Mouse (Mus musculus): Measurements from ENCODE around the gene Scap. TPM values are rescaled to one million over a fixed set of nuclear protein-coding genes. Genes with fewer than 3 reads are reported as not detected.
A peak's percentile ranks its signal among the peaks of the same experiment; 100 is the strongest.

Scap gene
- polyA plus RNA-seq, 1 experiment from 2014 or later, result 24.5 TPM

DNA sequence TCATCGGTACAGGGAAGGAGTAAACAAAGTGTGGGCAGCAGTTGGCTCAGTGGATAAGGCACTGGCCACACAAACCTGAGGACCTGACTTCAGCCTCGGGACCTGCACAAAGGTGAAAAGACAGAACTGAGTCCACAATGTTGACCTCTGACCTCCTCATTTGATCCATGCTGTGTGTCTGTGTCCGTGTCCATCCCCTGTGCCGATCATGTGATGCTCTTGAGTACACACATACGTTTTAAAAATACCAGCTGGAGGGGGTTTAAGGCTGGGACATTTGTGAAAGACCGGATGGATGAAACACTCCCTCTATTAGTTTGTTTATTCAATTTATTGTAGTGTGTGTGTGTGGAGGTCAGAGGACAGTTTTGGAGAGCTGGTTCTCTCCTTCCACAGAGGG, 10.7 kb downstream of the Scap start:
- Histone ChIP-seq H3K9ac (ENCODE audit: low read length) (no peak overlapping the region), H3K4me2 (ENCODE audit: low read length) (no peak overlapping the region), H3K27me3 (replicated peaks; ENCODE audit: control insufficient read depth, insufficient read depth, low read length) (no peaks in the 10 kb centered on the region), H3K4me1 (ENCODE audit: control insufficient read depth, insufficient read depth, low read length) (no peaks in the 10 kb centered on the region), H3K36me3 (ENCODE audit: control insufficient read depth, insufficient read depth, low read length) (no peaks in the 10 kb centered on the region), H3K9me3 (replicated peaks; ENCODE audit: control insufficient read depth, low read length) (no peaks in the 10 kb centered on the region), H3K4me3 (ENCODE audit: low read depth, low read length) (no peak overlapping the region), H3K27ac (ENCODE audit: low read depth, low read length) (no peak overlapping the region)
- 76% methylated on average over 6 of the region's 6 CpGs for WGBS
- ATAC-seq (no peak), DNase-seq (ENCODE audit: low spot score) (no peak)

DNA sequence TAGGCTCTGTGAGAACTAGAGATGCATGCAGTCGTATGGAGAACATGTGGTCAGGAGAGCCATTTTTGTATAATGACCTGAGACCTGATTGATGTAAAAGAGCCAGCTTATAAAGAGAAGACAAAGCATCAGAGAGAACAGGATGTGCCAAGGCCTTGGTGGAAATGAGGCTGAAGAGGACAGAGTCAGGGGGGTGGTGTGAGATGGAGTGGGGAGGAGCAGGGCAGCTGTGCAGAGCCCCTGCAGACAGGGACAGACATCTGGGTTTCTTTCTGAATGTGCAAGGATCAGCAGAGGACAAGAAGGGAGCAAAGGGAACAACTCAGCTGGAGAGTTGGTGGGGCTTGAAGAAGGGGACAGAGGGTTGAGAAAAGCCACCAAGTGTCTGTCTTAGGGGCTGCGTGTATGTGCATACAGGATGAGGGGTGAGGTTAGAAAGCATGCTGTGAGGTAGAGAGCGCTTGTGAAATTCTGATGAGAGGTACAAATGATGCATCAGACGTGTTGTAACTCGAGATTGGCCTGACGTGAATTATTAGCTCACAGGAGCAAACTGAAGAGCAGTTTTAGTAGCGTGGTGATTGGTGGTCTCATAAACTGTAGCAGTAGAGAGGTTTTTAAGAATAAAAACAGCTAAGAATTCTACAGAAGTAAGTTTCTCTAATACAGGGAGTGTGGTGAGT, 12.1 kb downstream of the Scap start:
- Histone ChIP-seq H3K4me2 (ENCODE audit: low read length) (no peak overlapping the region), H3K4me1 (ENCODE audit: control insufficient read depth, insufficient read depth, low read length) (no peaks in the 10 kb centered on the region), H3K4me3 (ENCODE audit: low read depth, low read length) (no peak overlapping the region), H3K27me3 (replicated peaks; ENCODE audit: control insufficient read depth, insufficient read depth, low read length) (no peaks in the 10 kb centered on the region), H3K27ac (ENCODE audit: low read depth, low read length) (no peak overlapping the region), H3K36me3 (ENCODE audit: control insufficient read depth, insufficient read depth, low read length) (no peaks in the 10 kb centered on the region), H3K9ac (ENCODE audit: low read length) (no peak overlapping the region), H3K9me3 (replicated peaks; ENCODE audit: control insufficient read depth, low read length) (no peaks in the 10 kb centered on the region)
- WGBS, result 82% methylated on average over 7 of the region's 7 CpGs
- DNase-seq (ENCODE audit: low spot score) (no peak), ATAC-seq (no peak)

DNA sequence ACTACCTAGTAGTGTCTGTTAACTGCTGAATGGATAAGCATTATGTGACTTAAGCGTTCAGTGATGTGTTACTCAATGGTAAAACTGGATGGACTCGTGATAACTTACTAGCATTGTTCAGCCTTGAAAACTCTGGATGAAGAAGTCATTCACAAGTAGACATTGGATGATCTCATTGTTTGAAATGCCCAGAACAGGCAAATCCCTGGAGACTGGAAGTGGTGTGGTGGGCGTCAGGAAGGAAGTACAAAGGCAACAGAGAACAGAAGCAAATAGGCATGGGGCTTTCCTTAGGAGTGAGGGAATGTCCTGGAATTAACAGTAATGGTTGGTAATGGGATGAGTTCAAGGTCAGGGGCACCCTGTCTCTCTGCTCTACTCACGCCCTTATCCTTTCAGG, 15.8 kb downstream of the Scap start:
- H3K27me3 ChIP-seq (replicated peaks; ENCODE audit: control insufficient read depth, insufficient read depth, low read length), result no peaks in the 10 kb centered on the region
- H3K9me3 ChIP-seq (replicated peaks; ENCODE audit: control insufficient read depth, low read length), result no peaks in the 10 kb centered on the region
- H3K4me2 ChIP-seq (ENCODE audit: low read length), result no peak overlapping the region
- peaks cover 5% of the 10 kb centered on the region; the same call in 1 of the 2 replicates for H3K36me3 ChIP-seq (ENCODE audit: control insufficient read depth, insufficient read depth, low read length)
- H3K4me3 ChIP-seq (ENCODE audit: low read depth, low read length), result no peak overlapping the region
- 71% methylated on average over 4 of the region's 4 CpGs for WGBS
- H3K4me1 ChIP-seq (ENCODE audit: control insufficient read depth, insufficient read depth, low read length), result no peaks in the 10 kb centered on the region
- H3K27ac ChIP-seq (ENCODE audit: low read depth, low read length), result no peak overlapping the region
- no peak for DNase-seq (ENCODE audit: low spot score)
- ATAC-seq, result no peak
- H3K9ac ChIP-seq (ENCODE audit: low read length), result no peak overlapping the region

DNA sequence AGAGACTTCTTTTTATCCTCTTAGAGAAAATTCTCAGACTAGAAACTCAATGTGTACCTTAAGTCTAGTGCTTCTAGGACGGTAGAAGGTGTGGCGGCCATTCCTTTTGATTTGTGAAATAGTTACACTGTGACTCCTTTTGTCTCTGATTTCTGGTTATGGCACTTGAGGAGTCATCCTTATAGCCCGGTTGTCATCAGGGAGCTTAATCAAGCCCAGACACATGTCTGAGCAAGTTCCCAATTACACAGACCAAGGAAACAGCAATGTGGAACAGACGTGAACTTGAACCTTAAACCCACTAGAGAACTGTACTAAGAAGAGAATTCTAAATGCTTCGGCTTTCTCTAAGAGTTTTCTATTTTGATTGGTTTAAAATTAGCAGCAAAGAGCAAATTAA, 17.1 kb downstream of the Scap start:
- WGBS, result 91% methylated on average over 5 of the region's 5 CpGs
- Histone ChIP-seq H3K27ac (ENCODE audit: low read depth, low read length) (no peak overlapping the region), H3K4me2 (ENCODE audit: low read length) (no peak overlapping the region), H3K4me1 (ENCODE audit: control insufficient read depth, insufficient read depth, low read length) (no peaks in the 10 kb centered on the region), H3K36me3 (ENCODE audit: control insufficient read depth, insufficient read depth, low read length) (peaks cover 11% of the 10 kb centered on the region), H3K9me3 (replicated peaks; ENCODE audit: control insufficient read depth, low read length) (no peaks in the 10 kb centered on the region), H3K27me3 (replicated peaks; ENCODE audit: control insufficient read depth, insufficient read depth, low read length) (no peaks in the 10 kb centered on the region), H3K4me3 (ENCODE audit: low read depth, low read length) (no peak overlapping the region), H3K9ac (ENCODE audit: low read length) (no peak overlapping the region)
- DNase-seq (ENCODE audit: low spot score) (no peak), ATAC-seq (no peak)

DNA sequence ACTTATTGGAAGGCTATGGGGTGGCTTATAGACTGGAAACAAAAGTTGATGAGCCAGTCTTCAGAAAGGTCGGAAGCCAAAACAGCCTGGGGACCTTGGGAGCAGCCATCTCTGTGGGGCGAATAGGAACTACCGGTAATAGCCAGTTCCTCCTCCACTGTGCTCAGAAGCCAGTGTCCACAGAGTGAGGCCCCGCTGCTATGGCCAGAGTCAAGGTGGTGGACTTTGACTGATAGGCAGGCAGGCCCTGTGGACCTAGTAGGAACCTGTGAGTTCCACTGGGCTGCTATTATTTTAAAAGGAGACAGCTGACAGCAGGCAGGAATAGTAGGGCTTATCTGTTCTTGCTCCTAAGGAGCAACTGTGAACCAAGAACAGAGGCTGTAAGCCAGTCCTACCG, 17.5 kb downstream of the Scap start:
- no peak overlapping the region for H3K27ac ChIP-seq (ENCODE audit: low read depth, low read length)
- H3K36me3 ChIP-seq (ENCODE audit: control insufficient read depth, insufficient read depth, low read length), result peaks cover 15% of the 10 kb centered on the region
- no peaks in the 10 kb centered on the region for H3K4me1 ChIP-seq (ENCODE audit: control insufficient read depth, insufficient read depth, low read length)
- no peaks in the 10 kb centered on the region for H3K27me3 ChIP-seq (replicated peaks; ENCODE audit: control insufficient read depth, insufficient read depth, low read length)
- no peak overlapping the region for H3K4me3 ChIP-seq (ENCODE audit: low read depth, low read length)
- H3K4me2 ChIP-seq (ENCODE audit: low read length), result no peak overlapping the region
- H3K9ac ChIP-seq (ENCODE audit: low read length), result no peak overlapping the region
- DNase-seq (ENCODE audit: low spot score), result no peak
- WGBS, result 92% methylated on average over 5 of the region's 5 CpGs
- no peak for ATAC-seq
- no peaks in the 10 kb centered on the region for H3K9me3 ChIP-seq (replicated peaks; ENCODE audit: control insufficient read depth, low read length)

DNA sequence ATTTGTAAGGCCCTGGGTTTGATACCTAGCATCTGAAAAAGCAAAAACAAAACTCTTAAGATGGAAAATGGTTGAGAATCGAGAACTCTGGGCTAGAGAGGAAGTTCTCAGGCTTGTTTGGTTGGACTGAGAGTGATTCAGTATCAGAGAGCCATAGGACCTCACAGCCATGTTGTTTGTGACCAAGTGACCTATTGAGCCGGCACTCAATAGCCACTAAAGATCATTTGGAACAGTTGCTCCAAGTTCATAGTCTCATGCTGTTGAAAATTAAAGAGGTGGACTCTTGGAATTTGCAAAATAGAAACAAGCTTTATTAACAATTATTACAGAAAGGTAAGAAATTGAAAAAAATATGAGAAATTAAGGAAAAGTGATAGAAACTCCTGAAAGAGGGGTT, 18.3 kb downstream of the Scap start:
- ATAC-seq, result no peak
- 96% methylated on average over 2 of the region's 2 CpGs for WGBS

DNA sequence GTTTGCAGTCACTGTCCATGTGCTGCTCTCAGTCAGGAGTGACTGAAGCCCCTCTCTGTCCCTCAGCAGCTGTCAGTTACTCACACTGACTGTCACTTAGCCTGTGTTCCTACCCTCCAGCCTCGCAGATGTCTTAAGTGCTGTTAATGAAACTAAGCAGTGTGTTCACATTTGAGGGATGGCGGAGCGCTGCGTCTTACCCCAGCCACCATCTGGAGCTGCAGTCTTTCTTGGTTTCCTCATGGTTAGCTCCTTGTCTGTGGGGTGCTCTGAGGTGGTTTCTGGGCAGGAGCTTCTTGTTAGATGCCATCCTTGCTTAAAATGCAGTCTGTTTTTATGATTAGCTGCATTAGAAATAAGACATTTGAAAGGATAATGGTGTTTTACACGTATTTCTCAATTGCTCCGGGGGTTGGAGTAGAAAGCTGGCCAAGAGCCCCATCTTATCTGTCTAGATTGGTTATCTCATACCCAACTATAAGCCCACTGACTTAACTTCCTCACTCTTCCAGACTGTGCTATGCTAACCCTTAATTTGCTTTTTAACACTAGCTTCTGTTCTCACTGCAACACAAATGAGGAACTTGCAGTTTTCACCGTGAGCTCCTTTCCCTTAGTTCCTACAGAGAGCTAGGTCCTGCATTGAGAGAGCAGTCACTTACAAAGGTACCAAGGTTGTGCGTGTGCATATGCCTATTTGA, 19.0 kb downstream of the Scap start:
- Histone ChIP-seq H3K27ac (ENCODE audit: low read depth, low read length) (no peak overlapping the region), H3K4me1 (ENCODE audit: control insufficient read depth, insufficient read depth, low read length) (no peaks in the 10 kb centered on the region), H3K4me3 (ENCODE audit: low read depth, low read length) (no peak overlapping the region), H3K27me3 (replicated peaks; ENCODE audit: control insufficient read depth, insufficient read depth, low read length) (no peaks in the 10 kb centered on the region), H3K4me2 (ENCODE audit: low read length) (no peak overlapping the region), H3K9ac (ENCODE audit: low read length) (no peak overlapping the region), H3K36me3 (ENCODE audit: control insufficient read depth, insufficient read depth, low read length) (peaks cover 23% of the 10 kb centered on the region), H3K9me3 (replicated peaks; ENCODE audit: control insufficient read depth, low read length) (no peaks in the 10 kb centered on the region)
- 86% methylated on average over 8 of the region's 8 CpGs for WGBS
- DNase-seq (ENCODE audit: low spot score) (peak; percentile 2), ATAC-seq (no peak)

More for the DNA sequence above, 18.3 kb downstream of the Scap start:
- H3K4me3 ChIP-seq (ENCODE audit: low read depth, low read length), result no peak overlapping the region
- no peaks in the 10 kb centered on the region for H3K27me3 ChIP-seq (replicated peaks; ENCODE audit: control insufficient read depth, insufficient read depth, low read length)
- no peaks in the 10 kb centered on the region for H3K9me3 ChIP-seq (replicated peaks; ENCODE audit: control insufficient read depth, low read length)
- DNase-seq (ENCODE audit: low spot score), result no peak
- H3K9ac ChIP-seq (ENCODE audit: low read length), result no peak overlapping the region
- H3K27ac ChIP-seq (ENCODE audit: low read depth, low read length), result no peak overlapping the region
- H3K4me1 ChIP-seq (ENCODE audit: control insufficient read depth, insufficient read depth, low read length), result no peaks in the 10 kb centered on the region
- no peak overlapping the region for H3K4me2 ChIP-seq (ENCODE audit: low read length)
- peaks cover 21% of the 10 kb centered on the region for H3K36me3 ChIP-seq (ENCODE audit: control insufficient read depth, insufficient read depth, low read length)

DNA sequence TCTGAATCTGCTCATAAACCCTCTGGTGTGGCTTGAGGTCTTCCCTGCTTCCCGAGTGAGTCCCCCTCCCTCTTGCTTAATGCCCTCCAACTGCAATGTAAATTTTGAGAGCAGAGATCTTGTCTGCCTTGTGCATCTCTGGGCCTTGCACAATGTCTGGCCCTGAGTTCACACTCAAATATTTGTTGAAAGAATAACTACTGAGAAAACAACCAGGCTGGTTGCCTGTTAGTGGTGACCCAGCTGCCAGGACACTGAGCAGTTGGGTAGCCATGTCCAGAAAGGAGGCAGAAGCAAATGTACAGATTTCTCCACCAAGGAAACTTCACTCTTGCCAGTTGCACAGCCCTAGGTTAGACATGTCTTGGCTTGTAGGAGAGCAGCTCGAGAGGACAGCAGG, 25.3 kb downstream of the Scap start:
- H3K36me3 ChIP-seq (ENCODE audit: control insufficient read depth, insufficient read depth, low read length), result peaks cover 30% of the 10 kb centered on the region
- H3K4me3 ChIP-seq (ENCODE audit: low read depth, low read length), result no peak overlapping the region
- no peak for ATAC-seq
- H3K27me3 ChIP-seq (replicated peaks; ENCODE audit: control insufficient read depth, insufficient read depth, low read length), result no peaks in the 10 kb centered on the region
- H3K4me1 ChIP-seq (ENCODE audit: control insufficient read depth, insufficient read depth, low read length), result no peaks in the 10 kb centered on the region
- no peak overlapping the region for H3K4me2 ChIP-seq (ENCODE audit: low read length)
- DNase-seq (ENCODE audit: low spot score), result no peak
- WGBS, result 87% methylated on average over 2 of the region's 2 CpGs
- H3K27ac ChIP-seq (ENCODE audit: low read depth, low read length), result no peak overlapping the region
- H3K9me3 ChIP-seq (replicated peaks; ENCODE audit: control insufficient read depth, low read length), result no peaks in the 10 kb centered on the region
- no peak overlapping the region for H3K9ac ChIP-seq (ENCODE audit: low read length)

DNA sequence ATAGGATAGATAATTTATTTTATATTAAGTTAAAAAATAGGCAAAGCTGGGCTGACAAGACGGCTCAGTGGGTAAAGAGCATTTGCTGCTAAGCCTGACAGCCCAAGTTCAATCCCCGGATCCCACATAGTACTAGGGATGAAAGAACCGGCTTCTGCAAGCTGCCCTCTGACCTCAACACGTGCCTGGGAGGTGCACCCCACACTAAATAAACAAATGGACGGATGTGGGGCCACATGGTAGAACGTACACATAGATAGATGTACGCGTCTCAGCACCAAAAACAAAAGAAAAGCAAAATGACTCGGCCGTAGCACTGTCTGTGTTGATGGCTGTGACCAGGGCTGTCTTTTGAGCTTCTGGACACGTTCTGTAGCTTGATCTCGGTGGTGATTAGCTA, 28.2 kb downstream of the Scap start:
- H3K9me3 ChIP-seq (replicated peaks; ENCODE audit: control insufficient read depth, low read length), result no peaks in the 10 kb centered on the region
- WGBS, result 88% methylated on average over 12 of the region's 12 CpGs

More for the DNA sequence above, 28.2 kb downstream of the Scap start:
- Histone ChIP-seq H3K4me1 (ENCODE audit: control insufficient read depth, insufficient read depth, low read length) (no peaks in the 10 kb centered on the region), H3K36me3 (ENCODE audit: control insufficient read depth, insufficient read depth, low read length) (peaks cover 23% of the 10 kb centered on the region), H3K4me2 (ENCODE audit: low read length) (no peak overlapping the region), H3K27ac (ENCODE audit: low read depth, low read length) (no peak overlapping the region), H3K27me3 (replicated peaks; ENCODE audit: control insufficient read depth, insufficient read depth, low read length) (no peaks in the 10 kb centered on the region), H3K4me3 (ENCODE audit: low read depth, low read length) (no peak overlapping the region), H3K9ac (ENCODE audit: low read length) (no peak overlapping the region)
- DNase-seq (ENCODE audit: low spot score) (no peak), ATAC-seq (no peak)
